Mouse (Mus musculus) heart, embryonic 12.5 days (tissue): Measurements from ENCODE around the gene Ms4a6c. TPM values are rescaled to one million over a fixed set of nuclear protein-coding genes. Genes with fewer than 3 reads are reported as not detected.
"Not testable (repeated sequence)": the region's sequence is repeated elsewhere in the genome, so short reads cannot be mapped to it uniquely, and the experiment has no call there.

Experiments
- ATAC-seq: fragments of 200-750 bp; cut with Nextera tagmentation; 2 replicates; pipeline ENCODE4 v1.8.0; 2017; ENCODE audit warnings: moderate TSS enrichment, moderate library complexity; ENCODE audit not compliant: insufficient number of reproducible peaks, low FRiP score
- H3K27ac ChIP-seq: fragments of 300-500 bp; sonication (generic); 2 replicates; pipeline ENCODE4 v1.5.1; 2016; ENCODE audit warnings: mild to moderate bottlenecking, moderate library complexity; ENCODE audit not compliant: poor library complexity, severe bottlenecking
- H3K27me3 ChIP-seq: fragments of 300-500 bp; sonication (generic); replicated peaks from 2 replicates; pipeline ENCODE4 v1.6.1; 2016; ENCODE audit warnings: mild to moderate bottlenecking, moderate library complexity
- H3K36me3 ChIP-seq: fragments of 300-500 bp; sonication (generic); 2 replicates; pipeline ENCODE4 v1.6.1; 2016; ENCODE audit warnings: mild to moderate bottlenecking, moderate library complexity
- H3K4me1 ChIP-seq: fragments of 300-500 bp; sonication (generic); replicated peaks from 2 replicates; pipeline ENCODE4 v1.6.1; 2016; ENCODE audit warnings: mild to moderate bottlenecking
- H3K4me2 ChIP-seq: fragments of 300-500 bp; sonication (generic); 2 replicates; pipeline ENCODE4 v1.6.1; 2016; ENCODE audit warnings: mild to moderate bottlenecking, moderate library complexity
- H3K4me3 ChIP-seq: fragments of 300-500 bp; sonication (generic); 2 replicates; pipeline ENCODE4 v1.5.1; 2016; ENCODE audit warnings: mild to moderate bottlenecking
- H3K9ac ChIP-seq: fragments of 300-500 bp; sonication (generic); 2 replicates; pipeline ENCODE4 v1.6.1; 2016; ENCODE audit warnings: mild to moderate bottlenecking, moderate library complexity
- H3K9me3 ChIP-seq: fragments of 300-500 bp; sonication (generic); replicated peaks from 2 replicates; pipeline ENCODE4 v1.6.1; 2016; ENCODE audit warnings: mild to moderate bottlenecking, moderate library complexity
- WGBS: fragments of 180-500 bp; shearing (Covaris S2); methylation state at CpG from one replicate; pipeline ENCODE4 v1.1.7; 2016; 5-methylcytosine and 5-hydroxymethylcytosine counted together
- polyA plus RNA-seq: library from polyadenylated mRNA; unstranded; fragments of >200 nt; fragmentation: Nextera tagmentation; extraction: Ambion mirVana; gene quantifications from 2 replicates; pipeline ENCODE4 v1.2.1, GENCODE M21; 2016

Ms4a6c gene
- polyA plus RNA-seq, 1 experiment from 2014 or later, result 1.9 TPM

DNA sequence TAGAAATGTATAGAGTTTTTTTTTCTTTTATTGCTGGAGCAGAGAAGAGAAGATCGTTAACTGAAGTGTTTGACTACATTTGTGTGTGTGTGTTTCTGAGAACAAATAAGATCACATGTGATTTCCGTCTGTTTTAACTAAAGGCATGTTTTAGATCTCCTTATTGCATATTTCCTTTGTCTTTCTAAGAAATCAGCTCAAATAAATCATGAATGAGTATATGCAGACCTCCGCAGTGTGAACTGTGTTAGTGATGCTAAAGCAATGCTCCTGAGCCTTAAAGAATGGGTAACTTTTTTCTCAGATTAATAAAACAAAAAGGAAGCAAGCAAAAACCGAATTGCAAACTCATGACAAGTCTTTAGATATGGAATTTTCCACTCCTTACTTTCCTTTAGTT is 14.8 kb downstream of the Ms4a6c start:
- ATAC-seq, result no peak
- 68% methylated on average over 4 of the region's 4 CpGs for WGBS
- H3K4me1 ChIP-seq, result no peaks in the 10 kb centered on the region

DNA sequence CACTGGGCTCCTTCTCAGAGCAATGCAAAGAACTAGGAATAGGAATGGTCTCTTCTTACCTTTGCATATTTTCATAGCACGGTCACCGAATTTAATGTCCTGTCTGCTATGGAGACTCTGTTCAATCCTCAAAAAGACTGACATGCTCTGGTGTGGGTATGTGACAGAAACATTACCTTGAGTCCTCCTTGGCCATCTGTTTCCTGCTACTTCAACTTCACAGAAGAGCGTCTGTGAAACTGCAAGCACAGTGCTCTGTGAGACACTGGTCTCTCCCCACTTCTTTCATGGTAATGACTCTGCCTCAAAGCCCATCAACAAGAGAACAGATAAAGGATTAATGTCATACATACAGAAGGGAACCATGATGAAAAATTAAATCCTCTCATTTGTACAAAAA is 15.2 kb downstream of the Ms4a6c start:
- Histone ChIP-seq H3K27ac (no peak overlapping the region), H3K4me3 (no peak overlapping the region), H3K4me2 (no peak overlapping the region), H3K4me1 (no peaks in the 10 kb centered on the region), H3K36me3 (no peaks in the 10 kb centered on the region), H3K9me3 (no peaks in the 10 kb centered on the region), H3K9ac (no peak overlapping the region), H3K27me3 (no peaks in the 10 kb centered on the region)
- no peak for ATAC-seq
- 70% methylated on average over 3 of the region's 3 CpGs for WGBS

More for the DNA sequence above, 14.8 kb downstream of the Ms4a6c start:
- Histone ChIP-seq H3K27me3 (no peaks in the 10 kb centered on the region), H3K9ac (no peak overlapping the region), H3K4me2 (no peak overlapping the region), H3K9me3 (no peaks in the 10 kb centered on the region), H3K36me3 (no peaks in the 10 kb centered on the region), H3K27ac (no peak overlapping the region), H3K4me3 (no peak overlapping the region)

DNA sequence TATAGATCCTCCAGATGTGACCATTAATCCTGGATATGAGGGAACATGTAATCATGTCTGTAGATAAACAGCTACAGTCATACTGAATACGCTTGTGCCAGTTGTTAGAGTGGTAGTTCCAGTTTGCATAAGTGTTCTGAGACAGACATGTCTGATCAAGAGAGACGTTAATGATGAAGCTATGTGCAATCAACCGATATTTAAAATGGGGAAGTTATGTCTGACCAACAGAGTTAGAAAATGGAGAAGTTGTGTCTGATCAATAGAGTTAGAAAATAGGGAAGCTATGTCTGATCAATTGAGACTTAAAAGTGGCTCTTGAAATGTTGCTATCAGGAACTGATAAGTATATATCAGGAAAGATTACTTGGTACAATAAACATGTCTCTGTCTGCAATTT is 16.1 kb downstream of the Ms4a6c start:
- Histone ChIP-seq H3K4me3 (no peak overlapping the region), H3K36me3 (no peaks in the 10 kb centered on the region), H3K9me3 (no peaks in the 10 kb centered on the region), H3K4me2 (no peak overlapping the region), H3K4me1 (no peaks in the 10 kb centered on the region), H3K27ac (no peak overlapping the region), H3K27me3 (no peaks in the 10 kb centered on the region), H3K9ac (no peak overlapping the region)
- ATAC-seq, result no peak
- WGBS, result 77% methylated on average over 3 of the region's 3 CpGs

DNA sequence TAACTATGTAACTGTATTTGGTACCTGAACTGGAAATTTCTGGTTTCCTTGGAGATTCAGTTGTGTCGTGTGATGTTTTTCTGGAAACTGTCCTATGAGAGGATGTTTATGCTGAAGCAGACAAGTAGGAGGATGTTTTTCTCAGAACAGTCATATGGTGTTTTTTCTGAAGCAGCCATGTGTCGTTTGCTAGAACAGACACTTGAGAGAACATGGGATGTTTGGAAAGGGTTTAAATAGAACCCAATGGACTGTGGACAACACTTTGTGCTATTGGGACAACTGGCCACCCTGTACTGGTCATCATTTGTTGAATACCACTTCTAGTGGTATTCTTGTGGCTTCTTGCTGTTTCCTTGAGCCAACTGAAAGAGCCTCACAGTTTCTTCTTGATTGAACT is 16.6 kb downstream of the Ms4a6c start, which contains the start of gene Gm8369:
Gene Gm8369 (plus strand): TSS at position 193 of the 400 bp plus-strand sequence.
- no peak for ATAC-seq
- Histone ChIP-seq H3K9ac (no peak within 1 kb of the TSS), H3K9me3 (no peaks in the 10 kb centered on the region), H3K36me3 (no peaks in the 10 kb centered on the region), H3K4me3 (no peak within 1 kb of the TSS), H3K27me3 (no peaks in the 10 kb centered on the region), H3K4me1 (no peaks in the 10 kb centered on the region), H3K27ac (no peak within 1 kb of the TSS), H3K4me2 (no peak within 1 kb of the TSS)
- WGBS, result 61% methylated on average over 2 of the region's 2 CpGs

DNA sequence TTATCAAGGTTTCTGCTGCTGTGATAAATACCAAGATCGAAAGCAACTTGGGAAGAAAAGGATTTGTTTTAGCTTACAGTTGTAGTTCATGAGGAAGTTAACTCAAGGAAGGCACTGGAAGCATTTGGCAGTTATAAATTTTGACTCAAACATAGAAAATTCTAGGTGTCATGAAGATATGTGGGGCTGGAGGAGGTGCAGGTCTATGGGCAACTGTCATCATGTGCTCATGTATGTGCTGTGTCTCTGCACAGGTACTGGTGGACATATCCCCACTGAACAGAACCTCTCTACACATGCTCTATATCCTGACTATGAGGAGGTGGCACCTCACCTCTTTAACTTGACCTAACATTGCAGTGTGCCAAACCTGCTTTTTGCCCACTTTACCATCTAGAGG is 17.4 kb downstream of the Ms4a6c start:
- H3K9me3 ChIP-seq, result no peaks in the 10 kb centered on the region
- H3K4me1 ChIP-seq, result no peaks in the 10 kb centered on the region
- 78% methylated on average over 1 of the region's 1 CpGs for WGBS
- ATAC-seq, result no peak
- H3K27ac ChIP-seq, result no peak overlapping the region
- H3K36me3 ChIP-seq, result no peaks in the 10 kb centered on the region
- H3K4me2 ChIP-seq, result no peak overlapping the region
- H3K9ac ChIP-seq, result no peak overlapping the region
- H3K27me3 ChIP-seq, result no peaks in the 10 kb centered on the region
- no peak overlapping the region for H3K4me3 ChIP-seq

DNA sequence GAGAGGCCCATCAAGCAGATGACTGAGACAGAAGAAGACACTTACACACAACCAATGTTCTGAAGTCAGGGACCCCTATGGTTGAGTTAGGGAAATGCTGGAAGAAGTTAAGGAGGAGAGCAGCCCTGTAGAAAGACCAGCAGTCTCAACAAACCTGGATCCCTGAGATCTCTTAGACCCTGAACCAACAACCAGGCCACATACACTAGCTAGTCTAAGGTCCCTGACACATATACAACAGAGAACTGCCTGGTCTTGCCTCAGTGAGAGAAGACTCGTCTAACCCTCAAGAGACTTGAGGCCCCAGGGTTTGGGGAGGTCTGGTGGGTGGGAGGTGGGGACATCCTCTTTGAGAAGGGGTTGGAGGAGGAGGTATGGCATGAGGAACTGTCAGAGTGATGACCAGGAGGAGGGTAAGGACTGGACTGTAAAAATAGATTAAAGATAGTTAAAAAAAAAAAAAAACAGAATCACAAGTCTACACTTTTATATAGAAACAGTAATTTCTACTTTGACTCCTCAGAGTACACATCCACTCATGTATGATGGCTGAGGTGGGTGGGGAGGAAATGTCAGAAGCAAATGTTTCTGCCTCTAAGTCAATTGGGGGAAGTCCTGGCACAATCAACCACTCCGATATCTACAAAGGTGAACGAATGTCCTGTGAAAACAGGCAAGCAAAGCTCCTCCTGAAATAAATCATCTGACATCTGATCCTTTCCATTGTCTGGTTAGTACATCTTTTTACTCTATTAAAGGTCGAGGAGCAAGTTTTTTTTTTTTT is 22.4 kb downstream of the Ms4a6c start:
- H3K4me2 ChIP-seq, result no peak overlapping the region
- no peak overlapping the region for H3K9ac ChIP-seq
- no peak overlapping the region for H3K27ac ChIP-seq
- ATAC-seq, result no peak
- H3K36me3 ChIP-seq, result no peaks in the 10 kb centered on the region
- no peaks in the 10 kb centered on the region for H3K27me3 ChIP-seq
- no peak overlapping the region for H3K4me3 ChIP-seq
- WGBS, result 63% methylated on average over 4 of the region's 4 CpGs
- no peaks in the 10 kb centered on the region for H3K4me1 ChIP-seq
- no peaks in the 10 kb centered on the region for H3K9me3 ChIP-seq

DNA sequence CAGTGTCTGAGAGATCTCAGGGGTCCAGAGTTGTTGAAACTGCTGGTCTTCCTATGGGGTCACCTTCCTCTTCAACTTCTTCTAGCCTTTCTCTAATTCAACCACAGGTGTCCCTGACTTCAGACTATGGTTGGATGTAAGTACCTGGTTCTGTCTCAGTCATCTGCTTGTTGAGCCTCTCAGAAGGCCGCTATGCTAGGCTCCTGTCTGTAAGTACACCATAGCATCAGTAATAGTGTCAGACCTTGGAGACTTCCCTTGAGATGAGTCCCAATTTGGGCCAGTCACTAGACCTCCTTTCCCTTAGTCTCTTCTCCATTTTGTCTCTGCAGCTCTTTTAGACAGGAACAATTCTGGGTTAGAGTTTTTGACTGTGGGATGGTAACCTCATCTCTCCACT is 23.5 kb downstream of the Ms4a6c start:
- H3K4me2 ChIP-seq, result no peak overlapping the region
- WGBS, result 75% methylated on average over 1 of the region's 1 CpGs
- no peaks in the 10 kb centered on the region for H3K27me3 ChIP-seq
- H3K27ac ChIP-seq, result no peak overlapping the region
- H3K4me1 ChIP-seq, result no peaks in the 10 kb centered on the region
- ATAC-seq, result no peak
- H3K4me3 ChIP-seq, result no peak overlapping the region
- no peaks in the 10 kb centered on the region for H3K9me3 ChIP-seq
- no peak overlapping the region for H3K9ac ChIP-seq
- no peaks in the 10 kb centered on the region for H3K36me3 ChIP-seq

DNA sequence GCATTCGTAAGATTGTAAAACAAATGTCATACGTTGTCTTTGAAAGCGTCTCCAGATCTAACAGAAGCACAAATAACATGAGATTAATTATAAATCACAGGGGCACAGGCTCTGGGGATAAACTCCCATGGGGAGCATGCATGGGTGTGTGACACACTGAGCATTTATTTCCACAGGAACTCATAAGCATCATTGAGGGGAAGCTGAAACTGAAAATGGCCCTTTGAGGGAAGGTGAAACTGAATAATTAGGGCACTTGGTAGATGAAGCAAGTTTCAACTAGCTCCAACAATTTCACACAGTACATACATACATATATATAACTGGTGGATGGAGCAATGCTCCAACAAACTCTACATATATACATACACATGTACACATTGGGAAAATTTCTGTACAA is 25.4 kb downstream of the Ms4a6c start:
- Histone ChIP-seq H3K9ac (no peak overlapping the region), H3K9me3 (no peaks in the 10 kb centered on the region), H3K27me3 (no peaks in the 10 kb centered on the region), H3K4me2 (no peak overlapping the region), H3K36me3 (no peaks in the 10 kb centered on the region), H3K27ac (no peak overlapping the region), H3K4me1 (no peaks in the 10 kb centered on the region), H3K4me3 (no peak overlapping the region)
- ATAC-seq, result no peak
- WGBS, result 74% methylated on average over 3 of the region's 3 CpGs

DNA sequence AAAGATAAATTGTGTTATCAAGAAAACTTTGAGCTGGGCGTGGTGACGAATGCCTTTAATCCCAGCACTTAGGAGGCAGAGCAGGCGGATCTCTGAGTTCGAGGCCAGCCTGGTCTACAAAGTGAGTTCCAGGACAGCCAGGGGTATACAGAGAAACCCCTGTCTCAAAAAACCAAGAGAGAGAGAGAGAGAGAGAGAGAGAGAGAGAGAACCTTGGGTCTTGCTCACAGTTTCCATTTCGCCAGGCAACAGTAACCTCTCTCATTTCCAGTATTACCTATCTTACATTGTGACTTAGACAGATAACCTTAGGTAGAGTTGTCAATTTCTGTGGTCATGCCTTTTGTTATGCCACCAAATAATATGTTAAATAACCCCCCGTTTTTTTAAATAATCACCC is 27.2 kb downstream of the Ms4a6c start:
- no peaks in the 10 kb centered on the region for H3K9me3 ChIP-seq
- H3K4me2 ChIP-seq, result no peak overlapping the region
- H3K27me3 ChIP-seq, result no peaks in the 10 kb centered on the region
- H3K4me3 ChIP-seq, result no peak overlapping the region
- H3K27ac ChIP-seq, result no peak overlapping the region
- H3K36me3 ChIP-seq, result no peaks in the 10 kb centered on the region
- 72% methylated on average over 6 of the region's 6 CpGs for WGBS
- no peak for ATAC-seq
- H3K4me1 ChIP-seq, result no peaks in the 10 kb centered on the region
- H3K9ac ChIP-seq, result no peak overlapping the region

DNA sequence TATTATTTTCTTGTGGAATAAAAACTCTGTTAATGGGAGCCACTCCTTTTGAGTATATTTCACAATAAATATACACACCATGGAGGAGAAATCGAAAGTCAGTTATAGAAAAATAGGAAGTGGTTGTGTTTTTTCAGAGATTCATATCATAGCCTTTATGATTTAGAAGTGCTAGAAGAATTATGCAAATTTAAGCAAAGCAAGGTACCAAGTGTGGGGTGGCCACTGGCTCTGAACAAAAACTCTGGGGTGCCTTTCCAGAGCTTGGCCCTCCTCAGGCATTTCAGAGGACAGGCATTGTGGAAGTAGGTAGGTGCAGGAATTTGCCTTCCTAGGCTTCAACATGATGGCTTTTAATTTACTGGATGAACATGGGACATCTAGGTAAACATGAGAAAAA is 28.1 kb downstream of the Ms4a6c start:
- H3K9me3 ChIP-seq, ATAC-seq, H3K27me3 ChIP-seq, H3K4me1 ChIP-seq, H3K27ac ChIP-seq, H3K4me2 ChIP-seq, H3K9ac ChIP-seq, H3K36me3 ChIP-seq, H3K4me3 ChIP-seq: not testable (repeated sequence)
- WGBS, result 70% methylated on average over 1 of the region's 1 CpGs

DNA sequence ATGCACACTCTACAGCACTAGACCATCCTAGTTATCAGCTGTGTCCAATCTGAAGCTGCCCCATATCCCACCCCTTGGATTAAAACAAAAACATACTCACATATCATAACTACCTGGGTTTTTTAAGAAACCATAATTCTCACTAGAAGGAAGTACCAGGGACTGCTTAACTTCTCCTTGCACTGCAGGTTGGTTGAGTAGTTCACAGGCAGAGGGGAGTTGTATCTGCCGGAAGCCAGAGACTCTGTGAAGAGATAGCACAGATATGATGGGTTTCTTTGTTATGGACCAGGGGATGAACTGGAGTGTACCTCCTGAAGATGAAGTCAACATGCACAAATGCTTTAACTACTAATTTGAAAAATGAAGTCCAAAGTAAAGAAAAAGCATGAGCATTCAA is 31.6 kb downstream of the Ms4a6c start:
- no peak overlapping the region for H3K27ac ChIP-seq
- ATAC-seq, result no peak

DNA sequence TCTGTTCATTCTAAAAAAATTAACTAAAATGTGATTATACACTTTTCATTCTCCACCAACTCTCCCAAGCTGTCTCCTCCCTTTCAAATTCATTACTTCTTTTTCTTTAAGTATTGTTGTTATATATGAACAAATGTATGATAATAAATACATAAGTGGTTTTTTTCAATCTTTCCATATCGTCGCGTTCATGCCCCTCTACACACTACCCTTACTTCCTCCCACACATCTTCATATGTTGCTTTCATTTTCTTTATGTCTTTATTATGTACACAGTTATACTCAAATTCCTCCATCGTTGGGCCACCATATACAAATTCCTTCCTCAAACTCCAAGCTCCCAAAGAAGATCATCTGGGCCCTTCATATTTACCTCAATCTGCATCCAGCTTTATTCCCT is 32.2 kb downstream of the Ms4a6c start:
- Histone ChIP-seq H3K9ac (no peak overlapping the region), H3K27me3 (no peaks in the 10 kb centered on the region), H3K4me2 (no peak overlapping the region), H3K4me3 (no peak overlapping the region), H3K9me3 (no peaks in the 10 kb centered on the region), H3K27ac (no peak overlapping the region), H3K36me3 (no peaks in the 10 kb centered on the region), H3K4me1 (no peaks in the 10 kb centered on the region)
- WGBS, result 81% methylated on average over 4 of the region's 4 CpGs
- ATAC-seq, result no peak

More for the DNA sequence above, 31.6 kb downstream of the Ms4a6c start:
- Histone ChIP-seq H3K4me2 (no peak overlapping the region), H3K9me3 (no peaks in the 10 kb centered on the region), H3K36me3 (no peaks in the 10 kb centered on the region), H3K9ac (no peak overlapping the region), H3K4me3 (no peak overlapping the region), H3K4me1 (no peaks in the 10 kb centered on the region), H3K27me3 (no peaks in the 10 kb centered on the region)
- 56% methylated on average over 1 of the region's 1 CpGs for WGBS
